Mouse (Mus musculus) adrenal gland, postnatal 25 days (tissue): ENCODE measurements around the gene Sly. TPM values are rescaled to one million over a fixed set of nuclear protein-coding genes. Genes with fewer than 3 reads are reported as not detected.
"Not testable (repeated sequence)": the region's sequence is repeated elsewhere in the genome, so short reads cannot be mapped to it uniquely, and the experiment has no call there.

Experiments used
- DNase-seq: peaks from one replicate; pipeline ENCODE4 v3.0.0; 2021; ENCODE audit warnings: mixed read lengths
- long read RNA-seq: library from polyadenylated mRNA; stranded (forward); transcript quantifications from one replicate; pipeline ENCODE4 v2.0.0, GENCODE M21; 2021
- total RNA-seq: library from RNA; stranded (reverse); gene quantifications from 2 replicates; pipeline ENCODE4 v1.2.3, GENCODE M21; 2021

Gene Sly
- total RNA-seq = not detected in 2 replicates
- long read RNA-seq = 0 reads

DNA sequence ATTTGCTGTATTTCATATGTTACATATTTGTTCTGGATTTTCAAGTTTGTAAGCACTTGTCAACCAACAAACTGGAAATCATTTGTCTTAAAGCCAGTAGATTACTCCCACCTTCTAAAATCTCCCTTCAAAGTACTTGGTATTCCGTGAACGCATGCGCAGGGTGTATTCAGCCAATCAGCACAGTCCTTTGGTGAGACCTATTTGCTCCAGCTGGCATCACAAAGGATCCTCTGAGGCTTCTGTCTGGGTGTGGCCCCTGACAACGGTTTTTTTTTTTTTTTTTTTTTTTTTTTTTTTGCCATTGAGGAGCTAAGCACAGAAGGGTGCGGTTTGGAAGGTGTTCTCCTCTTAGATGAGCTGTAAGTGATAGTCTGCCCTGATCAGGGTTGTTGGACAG is at the start of gene Sly:
TSS of gene Sly (plus strand) at position 301 of the 400 bp plus-strand sequence.
- not testable (repeated sequence) for DNase-seq
